Comparison of ENCODE assay signal across 25 mouse cellular contexts in the genomic region with DNA sequence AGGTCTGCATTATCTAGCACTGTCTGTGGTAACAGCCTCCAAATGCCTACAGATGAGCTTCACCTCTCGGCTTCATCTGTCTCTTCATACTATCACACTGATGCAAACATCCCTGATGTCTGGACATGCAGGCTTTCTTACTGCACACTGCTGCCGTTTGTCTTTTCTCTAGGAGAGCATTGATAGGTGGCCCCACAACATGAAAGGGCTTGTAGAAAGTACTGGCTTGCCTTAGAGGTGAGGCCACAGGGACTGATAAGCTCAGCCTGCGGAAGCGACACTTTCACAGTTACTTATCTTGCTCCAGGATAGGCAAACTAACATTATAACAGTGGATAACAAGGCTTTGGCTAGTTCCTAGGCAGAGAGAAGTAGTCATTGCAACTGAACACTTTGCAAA. TPM values are rescaled to one million over a fixed set of nuclear protein-coding genes. Genes with fewer than 3 reads are reported as not detected.
A peak's percentile ranks its signal among the peaks of the same experiment; 100 is the strongest.
DNase-seq lines count a peak whose midpoint lies in the region; ATAC-seq and TF ChIP-seq lines count a peak whose summit lies in the region.
"Had no signal": no experiment of that assay in that cellular context is flagged by ENCODE, and none has a peak within 500 bp of the region (broad histone marks: within the 10 kb centered on the region; RNA-seq: fewer than 3 reads in every experiment).

No protein-coding gene starts in this region.

- H3K36me3 ChIP-seq in limb, embryonic 10.5 days = no peaks in the 10 kb centered on the region
- no peaks in the 10 kb centered on the region for H3K36me3 ChIP-seq in liver, embryonic 15.5 days (replicated peaks)
- no peaks in the 10 kb centered on the region for H3K36me3 ChIP-seq in heart, adult 2 months (ENCODE audit: control insufficient read depth, insufficient read depth, low read length)
- H3K36me3 ChIP-seq: heart, embryonic 10.5 days had no signal

- ATAC-seq in liver, embryonic 15.5 days (ENCODE audit: insufficient read depth) = peak; percentile 89
- ATAC-seq in megakaryocyte-erythroid progenitor cell, adult 5-6 weeks (replicated peaks; ENCODE audit: low FRiP score, low TSS enrichment, poor library complexity, severe bottlenecking) = peak; percentile 88
- ATAC-seq in inflammation-experienced regulatory T-cells, adult 6 months = no peak
- ATAC-seq: forebrain, embryonic 13.5 days; hindbrain, embryonic 16.5 days; intestine, embryonic 16.5 days had no signal

- intact Hi-C loops in heart, adult 2 months (cut with DNase I) = no loop called here

- H3K79me2 ChIP-seq in heart, adult 2 months (replicated peaks; ENCODE audit: control insufficient read depth, insufficient read depth, low read length) = no peaks in the 10 kb centered on the region

- peaks cover 5% of the 10 kb centered on the region for H3K4me1 ChIP-seq in limb, embryonic 10.5 days
- peaks cover 25% of the 10 kb centered on the region for H3K4me1 ChIP-seq in liver, embryonic 15.5 days (replicated peaks)
- no peaks in the 10 kb centered on the region for H3K4me1 ChIP-seq in heart, adult 2 months (ENCODE audit: control insufficient read depth, insufficient read depth, low read length)
- H3K4me1 ChIP-seq: forebrain, embryonic 13.5 days had no signal

- H3K4me3 ChIP-seq in limb, embryonic 10.5 days = no peak overlapping the region
- H3K4me3 ChIP-seq in liver, embryonic 15.5 days (replicated peaks) = no peak overlapping the region
- H3K4me3 ChIP-seq in heart, adult 2 months = no peak overlapping the region
- H3K4me3 ChIP-seq: forebrain, embryonic 13.5 days; heart, embryonic 10.5 days had no signal

- H3K9me3 ChIP-seq in limb, embryonic 10.5 days (replicated peaks) = no peaks in the 10 kb centered on the region
- no peaks in the 10 kb centered on the region for H3K9me3 ChIP-seq in liver, embryonic 15.5 days (replicated peaks)
- H3K9me3 ChIP-seq: forebrain, embryonic 13.5 days; heart, embryonic 10.5 days had no signal

- 72% methylated on average over 4 of the region's 4 CpGs for WGBS in limb, embryonic 10.5 days
- WGBS in liver, embryonic 15.5 days (ENCODE audit: insufficient replicate concordance) = 13% methylated on average over 4 of the region's 4 CpGs
- 26% methylated on average over 4 of the region's 4 CpGs for WGBS in heart, adult 2 months

- no peak for TF ChIP-seq EP300 in heart, adult 2 months (IDR thresholded peaks at IDR 0.05; ENCODE audit: insufficient read depth, low read depth, low read length)

- H3K9ac ChIP-seq in liver, embryonic 15.5 days = no peak overlapping the region
- H3K9ac ChIP-seq in heart, adult 2 months (ENCODE audit: low read depth, low read length) = no peak overlapping the region
- H3K9ac ChIP-seq: forebrain, embryonic 13.5 days had no signal

- no peak for TF ChIP-seq CTCF in heart, adult 2 months (IDR thresholded peaks at IDR 0.05)

- peak; percentile 50 for DNase-seq in c-Kit-positive CD71-positive TER-119-negative erythroid progenitor cells, embryonic 14.5 days (ENCODE audit: low read depth)
- DNase-seq in limb, embryonic 10.5 days (ENCODE audit: low spot score) = peak; percentile 16
- DNase-seq in heart, adult 2 months = no peak
- no peak for DNase-seq in cerebellum, adult 9-11 months
- DNase-seq: adrenal gland, postnatal 14 days; B cell, adult 2 months; cerebellum, postnatal 10 days; heart, postnatal 4 days; kidney, postnatal 4 days; layer of hippocampus, adult 9-11 months; midbrain, embryonic 14.5 days; right cerebral cortex, postnatal 25 days; spleen, adult 18-20 months; thymus, postnatal 25 days had no signal

- H3K27ac ChIP-seq in limb, embryonic 10.5 days = no peak overlapping the region
- H3K27ac ChIP-seq in liver, embryonic 15.5 days (replicated peaks) = peak overlapping the region; percentile 67
- H3K27ac ChIP-seq in heart, adult 2 months = no peak overlapping the region
- H3K27ac ChIP-seq: forebrain, embryonic 13.5 days; heart, embryonic 10.5 days had no signal

- TF ChIP-seq POLR2A in heart, adult 2 months (IDR thresholded peaks at IDR 0.05; ENCODE audit: insufficient read depth, low read depth, low read length) = no peak

- no peaks in the 10 kb centered on the region for H3K27me3 ChIP-seq in limb, embryonic 10.5 days (ENCODE audit: low read depth, poor library complexity, severe bottlenecking)
- H3K27me3 ChIP-seq in liver, embryonic 15.5 days = no peaks in the 10 kb centered on the region
- no peaks in the 10 kb centered on the region for H3K27me3 ChIP-seq in heart, adult 2 months (ENCODE audit: control insufficient read depth, insufficient read depth, low read length)
- H3K27me3 ChIP-seq: CH12.LX; forebrain, embryonic 13.5 days had no signal

- H3K4me2 ChIP-seq in liver, embryonic 15.5 days = peak overlapping the region; percentile 29
- H3K4me2 ChIP-seq: forebrain, embryonic 13.5 days had no signal

RNA-seq across cellular contexts. Expression of gene Frem3, which starts 50.2 kb away (rescaled TPM):
- polyA plus RNA-seq in limb, embryonic 10.5 days (2016; fragmentation: Nextera tagmentation; extraction: Ambion mirVana) = 0.03 TPM in 2 replicates
- polyA plus RNA-seq in liver, embryonic 15.5 days (2015; fragmentation: Nextera tagmentation; extraction: Ambion mirVana) = 0.07 and 0.12 TPM in 2 replicates
- total RNA-seq in megakaryocyte-erythroid progenitor cell, adult 5-6 weeks (2014; fragmentation: Nextera tagmentation) = not detected in 2 replicates
- total RNA-seq in megakaryocyte-erythroid progenitor cell, adult 5-6 weeks (2017) = not detected in 2 replicates
- polyA plus RNA-seq in inflammation-experienced regulatory T-cells, adult 6 months (2017; shearing (Covaris generic)) = not detected
- total RNA-seq in heart, adult 2 months (2021) = under 1 TPM in 1 of 2 experiments, not detected in 1; 0.07 TPM
- polyA plus RNA-seq in heart, adult 2 months (2012; rRNA removed) = not detected in 2 replicates
- total RNA-seq: adrenal gland, postnatal 14 days; CH12.LX; gastrocnemius, adult 18-20 months; gastrocnemius, postnatal 4 days had no signal
- polyA plus RNA-seq: embryonic facial prominence, embryonic 11.5 days; forebrain, embryonic 13.5 days; heart, embryonic 10.5 days; midbrain, embryonic 14.5 days had no signal

Comparison
In these comparisons a context has a peak if more than half of its experiments do, and no peak if none do; other contexts are left out.
1. DNase-seq: peak in c-Kit-positive CD71-positive TER-119-negative erythroid progenitor cells, embryonic 14.5 days (single experiment) and limb, embryonic 10.5 days (single experiment); none in heart, adult 2 months (0 of 2) and cerebellum, adult 9-11 months (single experiment).